Mouse (Mus musculus): ENCODE data around the gene Eef1b2.
"Not testable (repeated sequence)": the region's sequence is repeated elsewhere in the genome, so short reads cannot be mapped to it uniquely, and the experiment has no call there.

Eef1b2 gene

GRCm38 (mm10) chr1:63176604-63177421 lies at the start of gene Eef1b2, which contains the start of gene Ndufs1:
TSS of gene Eef1b2 (plus strand) at chr1:63176825.
TSS of gene Ndufs1 (minus strand) at chr1:63176833.
- peak; percentile 98 to 99 for DNase-seq

GRCm38 (mm10) chr1:63129273-63129672 lies 47.4 kb upstream of the Eef1b2 start:
- no peak for DNase-seq

DNA sequence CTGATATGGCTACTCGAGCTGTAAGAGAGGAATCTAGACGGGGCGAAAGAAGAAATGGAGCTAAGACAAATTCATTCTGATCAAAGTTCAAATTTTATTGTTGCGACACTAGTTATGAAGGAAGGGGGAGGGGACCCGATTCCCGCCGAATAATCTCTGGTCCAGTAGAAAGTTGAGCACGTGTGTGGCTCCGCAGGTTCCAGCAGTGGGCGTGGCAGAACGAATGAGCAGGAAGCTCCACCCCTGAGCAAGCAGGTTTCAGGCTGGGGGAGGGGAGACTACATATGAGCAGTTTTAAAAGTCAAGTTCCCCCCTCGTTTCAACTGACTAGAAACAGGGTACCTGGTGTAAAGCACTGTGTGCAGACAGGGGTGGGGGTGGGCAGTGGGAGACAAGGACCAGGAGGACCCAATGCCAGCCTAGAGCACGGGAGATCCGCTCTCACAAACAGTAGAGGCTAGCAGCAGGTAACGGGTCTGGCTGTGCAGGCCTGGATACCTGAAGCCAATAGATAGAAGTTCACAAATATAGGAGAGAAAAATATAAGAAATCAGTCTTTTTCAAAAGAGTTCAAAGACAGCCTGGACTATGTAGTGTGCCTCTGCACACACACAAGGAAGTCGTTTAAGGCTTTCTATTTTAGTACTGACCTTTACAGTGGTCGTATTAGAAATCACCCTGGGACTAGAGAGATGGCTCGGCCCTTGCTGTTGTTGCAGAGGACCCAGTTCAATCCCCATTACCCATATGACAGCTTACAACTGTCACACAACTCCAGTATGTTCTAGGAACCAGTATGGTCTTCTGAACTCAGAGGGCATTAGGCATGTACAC lies 46.6 kb upstream of the Eef1b2 start:
- no peak for DNase-seq

GRCm38 (mm10) chr1:63130883-63131282 lies 45.7 kb upstream of the Eef1b2 start:
- DNase-seq = no peak

GRCm38 (mm10) chr1:63131766-63132165 lies 44.9 kb upstream of the Eef1b2 start:
- no peak for DNase-seq

DNA sequence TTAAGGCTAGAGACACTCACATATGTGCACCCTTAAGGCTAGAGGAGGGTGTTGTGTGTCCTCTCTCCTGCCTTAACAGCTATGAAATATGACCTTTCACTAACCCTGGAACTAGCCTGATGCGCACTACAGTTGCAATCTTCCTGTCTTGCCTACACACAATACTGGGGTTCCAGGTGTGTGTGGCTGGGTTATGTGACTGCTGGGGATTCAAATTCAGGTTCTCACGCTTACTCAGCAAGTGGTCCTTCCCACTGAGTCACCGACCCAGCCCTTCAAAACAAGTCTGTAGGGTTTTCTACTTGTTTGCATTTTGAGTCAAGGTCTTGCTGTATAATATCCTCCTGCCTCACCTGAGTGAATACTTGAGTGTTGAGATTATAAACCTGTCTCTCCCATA lies 42.1 kb upstream of the Eef1b2 start:
- no peak for DNase-seq

DNA sequence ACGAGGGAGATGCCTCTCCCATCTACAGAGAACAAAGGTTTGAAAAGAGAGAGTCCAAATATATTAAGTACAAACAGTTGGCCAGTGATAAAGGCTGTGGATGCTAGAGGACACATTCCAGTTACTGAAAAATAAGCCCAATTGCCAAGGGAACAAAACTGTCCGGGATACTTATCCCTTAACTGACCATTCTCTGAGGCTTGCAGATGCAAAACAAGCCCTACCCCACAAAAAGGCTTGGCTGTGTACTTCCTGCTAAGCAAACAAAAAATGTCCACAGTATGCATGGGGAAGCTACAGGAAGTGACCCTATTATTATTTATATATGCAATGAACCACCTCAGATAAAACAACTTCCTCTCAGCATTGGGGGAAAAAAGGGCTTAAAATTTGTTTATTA lies 38.7 kb upstream of the Eef1b2 start:
- DNase-seq = no peak

- DNase-seq = not testable (repeated sequence)
These were observed 38.0 kb upstream of the Eef1b2 start for GRCm38 (mm10) chr1:63138586-63138985.

DNA sequence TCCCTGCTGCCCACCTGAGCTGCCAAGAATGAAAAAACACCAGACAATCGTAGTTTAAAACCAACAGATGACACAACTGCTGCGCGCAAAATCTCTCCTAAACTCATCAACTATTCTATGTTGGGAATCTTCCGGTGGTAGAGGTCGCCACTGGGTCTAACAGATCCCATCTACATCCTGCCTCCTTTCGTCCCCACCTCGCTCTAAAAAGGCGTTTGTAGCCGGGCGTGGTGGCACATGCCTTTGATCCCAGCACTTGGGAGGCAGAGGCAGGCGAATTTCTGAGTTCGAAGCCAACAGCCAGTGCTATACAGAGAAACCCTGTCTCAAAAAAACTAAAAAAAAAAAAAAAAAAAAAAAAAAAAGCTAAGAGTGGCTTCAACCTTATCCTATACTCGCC lies 36.4 kb upstream of the Eef1b2 start:
- DNase-seq = no peak

DNA sequence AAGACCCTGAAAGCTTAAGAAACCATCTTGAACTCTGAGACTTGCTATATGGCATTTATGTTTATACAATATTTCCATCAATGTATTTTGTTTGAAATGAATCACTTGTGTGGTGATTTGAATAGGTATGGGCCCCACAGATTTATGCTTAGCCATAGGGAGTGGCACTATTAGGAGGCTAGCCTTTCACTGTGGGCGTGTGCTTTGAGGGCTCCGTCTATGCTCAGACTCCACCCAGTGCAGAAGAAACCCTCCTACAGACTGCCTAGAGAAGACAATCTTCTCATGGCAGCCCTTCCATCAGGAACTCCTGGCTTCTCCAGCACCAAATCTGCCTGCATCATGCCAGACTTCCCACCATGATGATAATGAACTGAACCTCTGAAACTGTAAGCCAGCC lies 8.0 kb upstream of the Eef1b2 start:
- no peak for DNase-seq

- DNase-seq = peak in 1 of 2 experiments; percentile 33
These were observed 772 bp upstream of the Eef1b2 start for GRCm38 (mm10) chr1:63175853-63176252.

DNA sequence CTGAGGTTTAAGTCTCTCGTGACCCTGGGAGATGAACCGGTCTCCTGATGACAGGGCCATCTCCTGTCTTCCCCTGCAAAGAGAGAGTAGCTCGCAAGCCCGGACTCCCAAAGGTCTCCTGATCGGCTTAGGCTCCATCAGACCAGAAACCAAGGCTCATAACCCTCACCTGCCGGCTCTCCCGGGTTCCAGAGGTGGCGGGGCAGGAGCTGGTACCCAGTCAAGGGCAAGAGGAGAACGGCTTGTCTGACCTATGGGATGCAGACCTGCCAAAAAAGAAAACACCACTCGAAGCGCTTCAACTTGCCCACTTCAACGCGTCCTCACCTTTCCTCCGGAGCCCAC lies 394 bp upstream of the Eef1b2 start:
- no peak for DNase-seq

DNA sequence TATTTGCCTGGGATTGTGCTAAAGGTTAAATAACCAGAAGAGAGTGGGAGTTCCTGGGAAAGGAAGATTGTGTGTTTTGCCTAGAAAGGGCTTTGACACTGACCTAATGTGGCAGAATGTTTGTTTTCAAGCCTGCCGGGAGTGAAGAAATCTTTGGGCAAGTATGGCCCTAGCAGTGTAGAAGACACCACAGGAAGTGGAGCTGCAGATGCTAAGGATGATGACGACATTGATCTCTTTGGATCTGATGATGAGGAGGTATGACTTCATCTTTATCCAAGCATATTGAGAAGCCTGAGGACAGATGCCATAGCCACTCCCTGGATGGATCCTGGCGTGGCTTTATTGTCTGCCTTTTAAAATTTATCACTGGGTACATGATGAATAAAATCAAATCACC lies 1.7 kb downstream of the Eef1b2 start:
- no peak for DNase-seq

DNA sequence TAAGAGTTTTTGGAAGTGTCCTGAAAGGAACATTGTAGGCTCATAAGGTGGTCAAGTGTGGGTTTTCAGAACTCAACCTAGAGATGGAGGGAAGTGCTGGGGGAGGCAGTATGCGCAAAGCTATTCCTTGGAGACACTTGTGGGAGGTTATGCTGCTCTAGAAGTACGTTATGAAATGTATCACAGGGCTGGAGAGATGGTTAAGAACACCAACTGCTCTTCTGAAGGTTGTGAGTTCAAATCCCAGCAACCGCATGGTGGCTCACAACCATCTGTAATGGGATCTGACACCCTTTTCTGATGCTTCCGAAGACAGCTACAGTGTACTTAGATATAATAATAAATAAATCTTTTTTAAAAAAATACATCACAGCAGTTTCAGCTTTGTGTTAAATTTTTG lies 3.5 kb downstream of the Eef1b2 start:
- no peak for DNase-seq

GRCm38 (mm10) chr1:63180575-63180974 lies 4.0 kb downstream of the Eef1b2 start:
- DNase-seq = not testable (repeated sequence)

DNA sequence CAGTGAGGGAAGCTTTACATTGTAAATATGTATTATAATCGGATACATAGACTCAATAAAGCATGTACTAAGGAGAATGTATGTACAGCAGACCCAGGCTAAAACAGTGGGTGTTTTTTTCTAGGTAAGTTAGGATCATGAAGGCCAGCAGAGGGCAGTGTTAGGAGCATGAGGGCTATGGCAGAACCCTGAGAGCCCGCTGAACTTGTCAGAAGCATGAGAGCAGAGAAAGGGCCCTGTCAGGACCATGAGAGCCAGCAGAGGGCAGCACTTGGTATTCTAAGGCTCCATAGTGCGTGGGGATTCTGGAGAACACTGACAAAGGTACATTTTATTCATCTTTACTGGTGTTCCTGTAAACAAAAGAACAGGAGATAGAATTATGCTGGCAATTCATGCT lies 4.4 kb downstream of the Eef1b2 start:
- DNase-seq = peak; percentile 97 to 98

- peak in 1 of 2 experiments; percentile 4 for DNase-seq
These were observed 4.9 kb downstream of the Eef1b2 start for GRCm38 (mm10) chr1:63181480-63181879.

GRCm38 (mm10) chr1:63182212-63182611 lies 5.6 kb downstream of the Eef1b2 start:
- DNase-seq = peak; percentile 92 to 94

- peak; percentile 69 to 76 for DNase-seq
These were observed 6.1 kb downstream of the Eef1b2 start for GRCm38 (mm10) chr1:63182636-63183270.

GRCm38 (mm10) chr1:63185430-63185829 lies 8.8 kb downstream of the Eef1b2 start:
- not testable (repeated sequence) for DNase-seq

DNA sequence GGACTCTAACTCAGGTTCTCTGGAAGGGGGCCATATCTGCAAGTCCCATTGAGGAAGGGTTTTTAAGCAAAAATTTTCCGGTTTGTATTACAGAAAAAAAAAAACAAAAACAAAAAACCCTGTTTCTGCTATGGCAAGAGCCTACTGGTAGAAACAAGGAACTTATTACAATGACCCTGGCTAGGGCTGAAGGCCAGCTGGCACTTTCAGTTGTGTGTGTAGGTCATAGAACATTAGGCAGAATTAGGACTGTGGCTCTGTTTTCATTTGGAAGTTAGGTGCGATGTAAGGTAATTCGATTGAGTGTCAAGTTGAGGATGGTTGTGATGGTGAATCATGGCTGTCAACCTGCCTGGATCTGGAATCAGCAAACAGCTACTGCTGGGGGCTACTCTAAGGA lies 11.9 kb downstream of the Eef1b2 start:
- no peak for DNase-seq

DNA sequence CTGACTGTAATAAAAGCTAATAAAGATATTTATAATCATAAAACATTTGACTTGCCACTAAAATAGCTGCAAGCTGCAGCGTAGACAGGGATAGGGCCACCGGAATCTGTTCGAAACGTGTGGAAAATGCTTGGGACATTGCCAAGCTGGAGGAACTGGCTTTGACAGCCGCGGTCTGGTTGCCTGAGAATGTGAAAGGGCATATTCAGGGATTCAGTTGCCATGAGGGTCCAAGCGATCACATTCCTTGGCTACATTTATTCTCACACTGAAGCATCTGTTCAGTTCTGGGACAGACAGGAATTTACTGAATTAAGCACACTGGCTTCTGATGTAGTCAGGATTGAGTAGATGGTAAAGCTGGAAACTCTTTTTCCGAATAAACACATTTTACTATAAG lies 14.2 kb downstream of the Eef1b2 start:
- peak; percentile 71 to 80 for DNase-seq

GRCm38 (mm10) chr1:63192306-63193065 lies 15.9 kb downstream of the Eef1b2 start:
- no peak for DNase-seq

All from cerebellum, postnatal 10 days (tissue).